Mouse (Mus musculus): Measurements from ENCODE around the gene Rpl13a. TPM values are rescaled to one million over a fixed set of nuclear protein-coding genes. Genes with fewer than 3 reads are reported as not detected.
"Not testable (repeated sequence)": the region's sequence is repeated elsewhere in the genome, so short reads cannot be mapped to it uniquely, and the experiment has no call there.

Gene Rpl13a
- polyA plus RNA-seq, 1 experiment from 2014 or later, result 722 TPM

GRCm38 (mm10) chr7:45153052-45153451, 24.5 kb upstream of the Rpl13a start:
- H3K4me1 ChIP-seq (replicated peaks; ENCODE audit: control insufficient read depth, insufficient read depth, low read length), result peaks cover 23% of the 10 kb centered on the region
- WGBS, result 96% methylated on average over 2 of the region's 2 CpGs
- H3K9me3 ChIP-seq (ENCODE audit: control insufficient read depth, low read length); ATAC-seq; H3K27me3 ChIP-seq (replicated peaks; ENCODE audit: control insufficient read depth, insufficient read depth, low read length); H3K9ac ChIP-seq (replicated peaks; ENCODE audit: low read depth, low read length); H3K27ac ChIP-seq (ENCODE audit: low read length); H3K4me3 ChIP-seq (replicated peaks; ENCODE audit: low read length); H3K36me3 ChIP-seq (ENCODE audit: control insufficient read depth, insufficient read depth); H3K4me2 ChIP-seq (ENCODE audit: low read length): not testable (repeated sequence)

- no peak overlapping the region for H3K27ac ChIP-seq (ENCODE audit: low read length)
- H3K4me1 ChIP-seq (replicated peaks; ENCODE audit: control insufficient read depth, insufficient read depth, low read length), result peaks cover 23% of the 10 kb centered on the region
- no peak for ATAC-seq
- H3K36me3 ChIP-seq (ENCODE audit: control insufficient read depth, insufficient read depth), result no peaks in the 10 kb centered on the region
- no peak overlapping the region for H3K4me2 ChIP-seq (ENCODE audit: low read length)
- H3K9ac ChIP-seq (replicated peaks; ENCODE audit: low read depth, low read length), result no peak overlapping the region
- no peaks in the 10 kb centered on the region for H3K9me3 ChIP-seq (ENCODE audit: control insufficient read depth, low read length)
- no peak overlapping the region for H3K4me3 ChIP-seq (replicated peaks; ENCODE audit: low read length)
- 28% methylated on average over 11 of the region's 11 CpGs for WGBS
- H3K27me3 ChIP-seq (replicated peaks; ENCODE audit: control insufficient read depth, insufficient read depth, low read length), result no peaks in the 10 kb centered on the region
Measured at GRCm38 (mm10) chr7:45151303-45151702, 22.7 kb upstream of the Rpl13a start.

GRCm38 (mm10) chr7:45150321-45150720, 21.8 kb upstream of the Rpl13a start:
- Histone ChIP-seq H3K27ac (ENCODE audit: low read length) (no peak overlapping the region), H3K27me3 (replicated peaks; ENCODE audit: control insufficient read depth, insufficient read depth, low read length) (no peaks in the 10 kb centered on the region), H3K9ac (replicated peaks; ENCODE audit: low read depth, low read length) (no peak overlapping the region), H3K4me3 (replicated peaks; ENCODE audit: low read length) (no peak overlapping the region), H3K4me1 (replicated peaks; ENCODE audit: control insufficient read depth, insufficient read depth, low read length) (peaks cover 19% of the 10 kb centered on the region), H3K4me2 (ENCODE audit: low read length) (no peak overlapping the region), H3K36me3 (ENCODE audit: control insufficient read depth, insufficient read depth) (no peaks in the 10 kb centered on the region), H3K9me3 (ENCODE audit: control insufficient read depth, low read length) (no peaks in the 10 kb centered on the region)
- ATAC-seq, result no peak
- 70% methylated on average over 4 of the region's 4 CpGs for WGBS

GRCm38 (mm10) chr7:45149545-45149944, 21.0 kb upstream of the Rpl13a start:
- Histone ChIP-seq H3K27ac (ENCODE audit: low read length) (no peak overlapping the region), H3K4me3 (replicated peaks; ENCODE audit: low read length) (no peak overlapping the region), H3K27me3 (replicated peaks; ENCODE audit: control insufficient read depth, insufficient read depth, low read length) (no peaks in the 10 kb centered on the region), H3K4me2 (ENCODE audit: low read length) (no peak overlapping the region), H3K36me3 (ENCODE audit: control insufficient read depth, insufficient read depth) (no peaks in the 10 kb centered on the region), H3K9me3 (ENCODE audit: control insufficient read depth, low read length) (no peaks in the 10 kb centered on the region), H3K9ac (replicated peaks; ENCODE audit: low read depth, low read length) (no peak overlapping the region), H3K4me1 (replicated peaks; ENCODE audit: control insufficient read depth, insufficient read depth, low read length) (peaks cover 12% of the 10 kb centered on the region)
- 36% methylated on average over 6 of the region's 6 CpGs for WGBS
- no peak for ATAC-seq

- no peak overlapping the region for H3K9ac ChIP-seq (replicated peaks; ENCODE audit: low read depth, low read length)
- no peak overlapping the region for H3K4me3 ChIP-seq (replicated peaks; ENCODE audit: low read length)
- 79% methylated on average over 4 of the region's 4 CpGs for WGBS
Measured at GRCm38 (mm10) chr7:45148534-45149098, 20.1 kb upstream of the Rpl13a start.

GRCm38 (mm10) chr7:45147899-45148298, 19.3 kb upstream of the Rpl13a start:
- H3K36me3 ChIP-seq (ENCODE audit: control insufficient read depth, insufficient read depth), result no peaks in the 10 kb centered on the region
- H3K9ac ChIP-seq (replicated peaks; ENCODE audit: low read depth, low read length), result no peak overlapping the region
- no peaks in the 10 kb centered on the region for H3K27me3 ChIP-seq (replicated peaks; ENCODE audit: control insufficient read depth, insufficient read depth, low read length)
- ATAC-seq, result no peak
- H3K4me3 ChIP-seq (replicated peaks; ENCODE audit: low read length), result no peak overlapping the region
- no peak overlapping the region for H3K27ac ChIP-seq (ENCODE audit: low read length)
- no peak overlapping the region for H3K4me2 ChIP-seq (ENCODE audit: low read length)
- no peaks in the 10 kb centered on the region for H3K9me3 ChIP-seq (ENCODE audit: control insufficient read depth, low read length)
- WGBS, result 95% methylated on average over 11 of the region's 11 CpGs
- peaks cover 7% of the 10 kb centered on the region; the same call in 1 of the 2 replicates for H3K4me1 ChIP-seq (replicated peaks; ENCODE audit: control insufficient read depth, insufficient read depth, low read length)

More at GRCm38 (mm10) chr7:45148534-45149098, 20.1 kb upstream of the Rpl13a start:
- Histone ChIP-seq H3K27me3 (replicated peaks; ENCODE audit: control insufficient read depth, insufficient read depth, low read length) (no peaks in the 10 kb centered on the region), H3K4me1 (replicated peaks; ENCODE audit: control insufficient read depth, insufficient read depth, low read length) (peaks cover 11% of the 10 kb centered on the region), H3K4me2 (ENCODE audit: low read length) (no peak overlapping the region), H3K9me3 (ENCODE audit: control insufficient read depth, low read length) (no peaks in the 10 kb centered on the region), H3K36me3 (ENCODE audit: control insufficient read depth, insufficient read depth) (no peaks in the 10 kb centered on the region), H3K27ac (ENCODE audit: low read length) (no peak overlapping the region)
- ATAC-seq, result no peak

- no peak overlapping the region for H3K9ac ChIP-seq (replicated peaks; ENCODE audit: low read depth, low read length)
- WGBS, result 95% methylated on average over 11 of the region's 11 CpGs
- ATAC-seq, result no peak
Measured at GRCm38 (mm10) chr7:45147267-45147666, 18.7 kb upstream of the Rpl13a start.

GRCm38 (mm10) chr7:45145460-45145859, 16.9 kb upstream of the Rpl13a start:
- Histone ChIP-seq H3K4me3 (replicated peaks; ENCODE audit: low read length) (no peak overlapping the region), H3K4me1 (replicated peaks; ENCODE audit: control insufficient read depth, insufficient read depth, low read length) (no peaks in the 10 kb centered on the region), H3K27me3 (replicated peaks; ENCODE audit: control insufficient read depth, insufficient read depth, low read length) (no peaks in the 10 kb centered on the region), H3K4me2 (ENCODE audit: low read length) (no peak overlapping the region), H3K36me3 (ENCODE audit: control insufficient read depth, insufficient read depth) (no peaks in the 10 kb centered on the region), H3K9me3 (ENCODE audit: control insufficient read depth, low read length) (no peaks in the 10 kb centered on the region), H3K27ac (ENCODE audit: low read length) (no peak overlapping the region), H3K9ac (replicated peaks; ENCODE audit: low read depth, low read length) (no peak overlapping the region)
- no peak for ATAC-seq
- WGBS, result 94% methylated on average over 8 of the region's 8 CpGs

More at GRCm38 (mm10) chr7:45147267-45147666, 18.7 kb upstream of the Rpl13a start:
- H3K4me2 ChIP-seq (ENCODE audit: low read length), result no peak overlapping the region
- H3K27ac ChIP-seq (ENCODE audit: low read length), result no peak overlapping the region
- H3K9me3 ChIP-seq (ENCODE audit: control insufficient read depth, low read length), result no peaks in the 10 kb centered on the region
- no peaks in the 10 kb centered on the region for H3K27me3 ChIP-seq (replicated peaks; ENCODE audit: control insufficient read depth, insufficient read depth, low read length)
- no peaks in the 10 kb centered on the region for H3K36me3 ChIP-seq (ENCODE audit: control insufficient read depth, insufficient read depth)
- no peak overlapping the region for H3K4me3 ChIP-seq (replicated peaks; ENCODE audit: low read length)
- H3K4me1 ChIP-seq (replicated peaks; ENCODE audit: control insufficient read depth, insufficient read depth, low read length), result peaks cover 7% of the 10 kb centered on the region; the same call in 1 of the 2 replicates

GRCm38 (mm10) chr7:45144368-45145174, 16.0 kb upstream of the Rpl13a start:
- ATAC-seq, result no peak
- Histone ChIP-seq H3K4me3 (replicated peaks; ENCODE audit: low read length) (no peak overlapping the region), H3K4me2 (ENCODE audit: low read length) (no peak overlapping the region), H3K9ac (replicated peaks; ENCODE audit: low read depth, low read length) (no peak overlapping the region; the same call in 1 of the 2 replicates), H3K9me3 (ENCODE audit: control insufficient read depth, low read length) (no peaks in the 10 kb centered on the region), H3K36me3 (ENCODE audit: control insufficient read depth, insufficient read depth) (no peaks in the 10 kb centered on the region), H3K27me3 (replicated peaks; ENCODE audit: control insufficient read depth, insufficient read depth, low read length) (no peaks in the 10 kb centered on the region), H3K27ac (ENCODE audit: low read length) (no peak overlapping the region), H3K4me1 (replicated peaks; ENCODE audit: control insufficient read depth, insufficient read depth, low read length) (no peaks in the 10 kb centered on the region)
- 89% methylated on average over 13 of the region's 13 CpGs for WGBS

Measured in forebrain, embryonic 16.5 days (tissue).